ENCODE assay signal across 14 mouse cellular contexts in genomic region chr4:63514454-63514984, GRCm38 (mm10).
"Had no signal": no experiment of that assay in that cellular context is flagged by ENCODE, and none has a peak within 500 bp of the region (broad histone marks: within the 10 kb centered on the region; RNA-seq: fewer than 3 reads in every experiment).

No protein-coding gene starts in this region.

- H3K4me2 ChIP-seq: limb, embryonic 12.5 days; limb, embryonic 15.5 days; liver, embryonic 11.5 days; lung, embryonic 14.5 days; midbrain, embryonic 13.5 days; neural tube, embryonic 13.5 days had no signal

- H3K27ac ChIP-seq: limb, embryonic 12.5 days; limb, embryonic 15.5 days; liver, embryonic 14.5 days; macrophage; midbrain, embryonic 13.5 days; neural tube, embryonic 13.5 days had no signal

- H3K4me1 ChIP-seq: limb, embryonic 15.5 days; midbrain, embryonic 13.5 days; neural tube, embryonic 13.5 days had no signal

- H3K9me3 ChIP-seq: limb, embryonic 12.5 days; limb, embryonic 15.5 days; midbrain, embryonic 13.5 days; neural tube, embryonic 13.5 days had no signal

- DNase-seq: left cerebral cortex, postnatal 4 days; liver, postnatal 0 days; lung, embryonic 14.5 days; retina, postnatal 1 day; thymus, adult 18-20 months; thymus, postnatal 36 days had no signal

- H3K27me3 ChIP-seq: limb, embryonic 12.5 days; limb, embryonic 15.5 days; midbrain, embryonic 13.5 days; neural tube, embryonic 13.5 days had no signal

- H3K36me3 ChIP-seq: limb, embryonic 12.5 days; limb, embryonic 15.5 days; midbrain, embryonic 13.5 days; neural tube, embryonic 13.5 days had no signal

- H3K4me3 ChIP-seq: limb, embryonic 12.5 days; limb, embryonic 15.5 days; midbrain, embryonic 13.5 days; myocyte; neural tube, embryonic 13.5 days had no signal

- H3K9ac ChIP-seq: limb, embryonic 15.5 days; liver, embryonic 14.5 days; liver, postnatal 0 days; lung, embryonic 14.5 days; midbrain, embryonic 13.5 days; neural tube, embryonic 13.5 days had no signal
